Mouse (Mus musculus) central nervous system, embryonic 18 days (tissue): ENCODE measurements around the gene Tex38. TPM values are rescaled to one million over a fixed set of nuclear protein-coding genes. Genes with fewer than 3 reads are reported as not detected.

ENCODE experiments used
- polyA plus RNA-seq: library from polyadenylated mRNA; depleted of rRNA; stranded (reverse); fragments of >200 nt; gene quantifications from 2 replicates; pipeline ENCODE4 v1.2.3, GENCODE M21; 2012; rRNA removed

The Tex38 gene
- polyA plus RNA-seq = 0.21 and 0.38 TPM in 2 replicates

GRCm38 (mm10) chr4:115780918-115781317 is at the start of gene Tex38:
Gene Tex38 (minus strand): TSS chr4:115781018.

DNA sequence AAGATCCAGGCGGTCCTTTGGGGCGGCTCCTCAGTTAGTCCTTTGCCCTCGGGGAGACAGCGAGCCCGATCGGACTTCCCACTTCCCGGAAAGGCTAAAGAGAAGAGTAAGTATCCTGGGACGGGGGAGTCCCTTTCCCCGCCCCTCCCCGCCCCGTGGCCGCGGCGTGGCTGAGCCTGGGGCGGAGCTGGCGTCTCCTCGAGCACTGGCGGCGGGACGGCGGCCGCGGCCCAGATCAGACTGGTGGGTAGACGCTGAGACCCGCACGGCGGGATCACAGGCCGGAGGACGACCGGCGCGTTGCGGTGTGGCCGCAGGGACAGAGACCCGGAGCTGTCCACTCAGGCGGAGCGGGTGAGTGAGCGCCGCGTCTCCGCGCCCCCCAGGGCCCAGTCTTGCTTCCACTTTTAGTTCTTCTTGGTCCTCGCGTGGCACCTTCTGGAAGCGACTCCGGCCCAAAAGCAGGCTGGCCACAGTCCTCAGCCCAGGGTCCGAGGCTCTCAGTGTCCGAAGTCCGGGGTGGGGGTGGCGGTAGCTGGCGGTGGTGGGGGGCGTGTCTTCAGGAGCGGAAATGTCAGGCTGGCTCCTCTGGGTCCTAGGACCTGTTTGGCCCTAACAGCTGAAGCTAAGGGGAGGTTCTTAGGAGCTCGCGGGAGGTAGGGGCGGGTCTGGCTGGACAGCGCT is 47.2 kb upstream of the Tex38 start, which contains the start of gene Mob3c:
Gene Mob3c (plus strand): TSS at position 205 of the 684 bp plus-strand sequence.

DNA sequence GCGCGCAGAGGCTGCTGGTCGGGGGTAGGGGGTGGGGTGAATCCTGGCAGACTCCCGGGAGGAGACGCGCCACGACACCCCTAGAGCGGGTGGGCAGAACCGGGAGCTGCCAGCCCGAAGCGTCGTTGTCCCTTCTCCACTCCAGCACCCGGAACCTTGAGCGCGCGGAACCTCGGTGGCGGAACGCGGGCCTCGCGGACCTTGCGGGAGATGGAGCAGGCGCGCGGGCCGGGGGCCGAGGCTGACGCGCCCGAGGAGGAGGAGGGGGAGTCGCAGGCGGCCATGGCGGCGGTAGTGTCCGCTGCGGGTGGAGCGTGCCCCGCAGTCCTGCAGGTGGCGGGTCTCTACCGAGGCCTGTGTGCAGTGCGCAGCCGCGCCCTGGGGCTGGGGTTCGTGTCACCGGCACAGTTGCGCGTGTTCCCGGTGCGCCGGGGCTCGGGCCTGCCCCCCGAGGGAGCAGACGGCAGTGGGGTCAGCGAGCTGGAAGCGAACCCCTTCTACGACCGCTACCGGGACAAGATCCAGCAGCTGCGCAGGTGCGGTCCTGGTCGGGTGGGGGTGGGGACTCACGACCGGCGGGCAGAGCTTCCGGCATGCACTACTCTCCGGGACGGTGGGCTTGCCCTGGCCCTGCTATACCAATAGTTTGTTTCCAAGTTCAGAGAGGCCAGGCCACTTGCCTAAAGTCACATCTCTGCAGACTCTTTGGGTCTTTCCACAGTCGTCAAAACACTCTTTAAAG is 4.1 kb upstream of the Tex38 start, which contains the start of gene Atpaf1:
Gene Atpaf1 (plus strand): TSS at position 44 of the 742 bp plus-strand sequence.

DNA sequence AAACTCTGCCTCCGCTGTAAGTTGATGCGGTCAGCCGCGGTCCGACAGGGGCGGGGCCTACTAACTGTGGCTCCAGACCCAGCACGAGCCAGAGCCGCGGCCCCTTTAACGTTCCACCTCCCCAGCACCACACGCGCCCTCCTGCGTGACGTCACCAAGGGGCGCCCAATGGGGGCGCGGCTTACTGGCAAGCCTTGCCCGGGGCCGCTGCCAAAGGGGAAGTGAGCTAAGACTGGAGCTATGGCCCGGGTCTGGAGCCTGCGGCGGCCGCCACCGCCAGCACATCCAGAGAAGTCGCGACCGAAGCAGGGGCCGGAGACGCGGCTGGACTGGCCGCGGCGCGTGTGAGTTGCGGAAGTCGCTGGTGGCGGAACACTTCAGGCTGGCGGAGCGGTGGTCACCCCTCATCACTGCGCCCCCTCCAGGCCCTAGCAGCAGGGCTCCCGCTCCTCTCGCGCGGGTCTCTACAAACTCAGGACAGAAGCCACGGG is 43.2 kb downstream of the Tex38 start, which contains the start of gene Efcab14:
Gene Efcab14 (plus strand): TSS at position 194 of the 491 bp plus-strand sequence.

Other genes starting within 250 kb of the Tex38 start
- gene Cyp4a31, start 217.4 kb downstream of the Tex38 start, polyA plus RNA-seq = not detected in 2 replicates
- gene Cyp4a32, start 180.0 kb downstream of the Tex38 start, polyA plus RNA-seq = not detected in 2 replicates
- 1.8 and 2.1 TPM in 2 replicates for gene Cyp4b1, start 133.3 kb downstream of the Tex38 start, polyA plus RNA-seq
- gene Efcab14, start 43.3 kb downstream of the Tex38 start, polyA plus RNA-seq = 15.4 TPM in 2 replicates
- gene Atpaf1, start 3.8 kb upstream of the Tex38 start, polyA plus RNA-seq = 31.7 and 33.1 TPM in 2 replicates
- gene Mob3c, start 47.1 kb upstream of the Tex38 start, polyA plus RNA-seq = 5.5 and 6.7 TPM in 2 replicates
- gene Mknk1, start 58.2 kb upstream of the Tex38 start, polyA plus RNA-seq = 45.5 and 45.8 TPM in 2 replicates
- gene Kncn, start 103.4 kb upstream of the Tex38 start, polyA plus RNA-seq = 0.15 and 0.22 TPM in 2 replicates
- 0.43 and 0.44 TPM in 2 replicates for gene 6430628N08Rik, start 109.6 kb upstream of the Tex38 start, polyA plus RNA-seq
- 2.2 and 2.4 TPM in 2 replicates for gene Dmbx1, start 158.9 kb upstream of the Tex38 start, polyA plus RNA-seq
- 34.3 and 35.3 TPM in 2 replicates for gene Faah, start 236.9 kb upstream of the Tex38 start, polyA plus RNA-seq